Mouse (Mus musculus) lung, postnatal 0 days (tissue): Measurements from ENCODE around the gene Lyg2.

Source experiments
- CTCF ChIP-seq: IDR thresholded peaks from 2 replicates; pipeline ENCODE4 v1.5.1; 2016; ENCODE audit warnings: antibody characterized with exemption, mild to moderate bottlenecking
- EP300 ChIP-seq: IDR thresholded peaks from 2 replicates; pipeline ENCODE4 v1.6.1; 2016; ENCODE audit warnings: antibody characterized with exemption, mild to moderate bottlenecking, control low read depth

GRCm38 (mm10) chr1:37872131-37873067 is 43.9 kb downstream of the Lyg2 start:
- 0 out of 2 replicates have a peak, but pooled peaks have one; percentile 7 for TF ChIP-seq CTCF
- TF ChIP-seq EP300, result no peak
